Mouse (Mus musculus) heart, embryonic 11.5 days (tissue): Measurements from ENCODE around the gene Ruvbl1. TPM values are rescaled to one million over a fixed set of nuclear protein-coding genes. Genes with fewer than 3 reads are reported as not detected.

ENCODE experiments used
- ATAC-seq: fragments of 200-750 bp; cut with Nextera tagmentation; replicated peaks from 2 replicates; pipeline ENCODE4 v1.8.0; 2017; ENCODE audit warnings: moderate library complexity; ENCODE audit not compliant: insufficient number of reproducible peaks, low FRiP score, low TSS enrichment
- H3K27ac ChIP-seq: fragments of 300-500 bp; sonication (generic); 2 replicates; pipeline ENCODE4 v1.5.1; 2014; ENCODE audit warnings: mild to moderate bottlenecking, low read depth, low read length
- H3K27me3 ChIP-seq: fragments of 300-500 bp; sonication (generic); 2 replicates; pipeline ENCODE4 v1.6.1; 2014; ENCODE audit warnings: mild to moderate bottlenecking, low read length, mixed read lengths; ENCODE audit not compliant: control insufficient read depth, insufficient read depth
- H3K36me3 ChIP-seq: fragments of 300-500 bp; sonication (generic); 2 replicates; pipeline ENCODE4 v1.6.1; 2014; ENCODE audit warnings: mild to moderate bottlenecking, low read length, moderate library complexity, mixed read lengths; ENCODE audit not compliant: control insufficient read depth, insufficient read depth
- H3K4me1 ChIP-seq: fragments of 300-500 bp; sonication (generic); 2 replicates; pipeline ENCODE4 v1.6.1; 2014; ENCODE audit warnings: low read length; ENCODE audit not compliant: control insufficient read depth, insufficient read depth
- H3K4me2 ChIP-seq: fragments of 300-500 bp; sonication (generic); 2 replicates; pipeline ENCODE4 v1.6.1; 2014; ENCODE audit warnings: mild to moderate bottlenecking, moderate library complexity
- H3K4me3 ChIP-seq: fragments of 300-500 bp; sonication (generic); 2 replicates; pipeline ENCODE4 v1.5.1; 2014; ENCODE audit warnings: low read depth, low read length
- H3K9ac ChIP-seq: fragments of 300-500 bp; sonication (generic); 2 replicates; pipeline ENCODE4 v1.6.1; 2014; ENCODE audit warnings: mild to moderate bottlenecking, low read depth, low read length, moderate library complexity
- H3K9me3 ChIP-seq: fragments of 300-500 bp; sonication (generic); replicated peaks from 2 replicates; pipeline ENCODE4 v1.6.1; 2016; ENCODE audit warnings: low read length; ENCODE audit not compliant: control insufficient read depth
- WGBS: fragments of 180-500 bp; shearing (Covaris S2); extraction: QIAGEN DNeasy Blood & Tissue Kit; methylation state at CpG from one replicate; pipeline ENCODE4 v1.1.7; 2014; ENCODE audit not compliant: insufficient replicate concordance; 5-methylcytosine and 5-hydroxymethylcytosine counted together
- polyA plus RNA-seq: library from polyadenylated mRNA; unstranded; fragments of >200 nt; fragmentation: Nextera tagmentation; extraction: Ambion mirVana; gene quantifications from 2 replicates; pipeline ENCODE4 v1.2.1, GENCODE M21; 2014

Ruvbl1 gene
- polyA plus RNA-seq, 1 experiment from 2014 or later = 92.5 TPM

- H3K36me3 ChIP-seq = peaks cover 39% of the 10 kb centered on the region
- ATAC-seq = peak; percentile 37; the same call in 1 of the 2 replicates
- no peaks in the 10 kb centered on the region for H3K27me3 ChIP-seq
- WGBS = 40% methylated on average over 13 of the region's 13 CpGs
- no peak overlapping the region for H3K4me3 ChIP-seq
- H3K27ac ChIP-seq = peak overlapping the region; percentile 62
- H3K4me1 ChIP-seq = peaks cover 31% of the 10 kb centered on the region
- peak overlapping the region; percentile 47; the same call in 1 of the 2 replicates for H3K9ac ChIP-seq
- no peaks in the 10 kb centered on the region for H3K9me3 ChIP-seq
- peak overlapping the region; percentile 29; the same call in 1 of the 2 replicates for H3K4me2 ChIP-seq
Observed at GRCm38 (mm10) chr6:88502030-88502970, 37.1 kb downstream of the Ruvbl1 start.

- Histone ChIP-seq H3K4me1 (peaks cover 31% of the 10 kb centered on the region), H3K27me3 (no peaks in the 10 kb centered on the region), H3K4me3 (no peak overlapping the region), H3K4me2 (no peak overlapping the region), H3K9ac (no peak overlapping the region; the same call in 1 of the 2 replicates), H3K27ac (peak overlapping the region; percentile 62), H3K36me3 (peaks cover 39% of the 10 kb centered on the region), H3K9me3 (no peaks in the 10 kb centered on the region)
- 80% methylated on average over 4 of the region's 4 CpGs for WGBS
- no peak for ATAC-seq
Observed at GRCm38 (mm10) chr6:88503044-88503443, 37.8 kb downstream of the Ruvbl1 start.

- ATAC-seq = no peak
- Histone ChIP-seq H3K27ac (no peak overlapping the region), H3K27me3 (no peaks in the 10 kb centered on the region), H3K9ac (no peak overlapping the region), H3K4me1 (peaks cover 42% of the 10 kb centered on the region), H3K36me3 (peaks cover 51% of the 10 kb centered on the region), H3K4me3 (no peak overlapping the region), H3K4me2 (peak overlapping the region; percentile 25; the same call in 1 of the 2 replicates), H3K9me3 (no peaks in the 10 kb centered on the region)
- WGBS = 69% methylated on average over 8 of the region's 8 CpGs
Observed at GRCm38 (mm10) chr6:88513984-88514383, 48.8 kb downstream of the Ruvbl1 start.

- 43% methylated on average over 4 of the region's 4 CpGs for WGBS
- no peaks in the 10 kb centered on the region for H3K9me3 ChIP-seq
- H3K9ac ChIP-seq = 0 out of 2 replicates have a peak overlapping the region, but pooled peaks have one; percentile 2
- peaks cover 45% of the 10 kb centered on the region for H3K4me1 ChIP-seq
- no peak for ATAC-seq
- H3K27ac ChIP-seq = no peak overlapping the region
- H3K27me3 ChIP-seq = no peaks in the 10 kb centered on the region
- peak overlapping the region; percentile 25; the same call in 1 of the 2 replicates for H3K4me2 ChIP-seq
- no peak overlapping the region for H3K4me3 ChIP-seq
- peaks cover 47% of the 10 kb centered on the region for H3K36me3 ChIP-seq
Observed at GRCm38 (mm10) chr6:88514546-88514945, 49.3 kb downstream of the Ruvbl1 start.

- WGBS = 72% methylated on average over 8 of the region's 8 CpGs
- 0 out of 2 replicates have a peak overlapping the region, but pooled peaks have one; percentile 28 for H3K9ac ChIP-seq
- H3K27me3 ChIP-seq = no peaks in the 10 kb centered on the region
- peaks cover 47% of the 10 kb centered on the region for H3K4me1 ChIP-seq
- H3K36me3 ChIP-seq = peaks cover 33% of the 10 kb centered on the region
- peak overlapping the region; percentile 96 for H3K4me2 ChIP-seq
- ATAC-seq = no peak
- H3K9me3 ChIP-seq = no peaks in the 10 kb centered on the region
- peak overlapping the region; percentile 17 for H3K27ac ChIP-seq
- 0 out of 2 replicates have a peak overlapping the region, but pooled peaks have one; percentile 8 for H3K4me3 ChIP-seq
Observed at GRCm38 (mm10) chr6:88515971-88516370, 50.8 kb downstream of the Ruvbl1 start.

GRCm38 (mm10) chr6:88516667-88517066 lies 51.5 kb downstream of the Ruvbl1 start:
- Histone ChIP-seq H3K4me2 (peak overlapping the region; percentile 96), H3K9ac (peak overlapping the region; percentile 99), H3K27ac (peak overlapping the region; percentile 42; the same call in 1 of the 2 replicates)

GRCm38 (mm10) chr6:88517701-88518403 lies 52.6 kb downstream of the Ruvbl1 start:
- WGBS = 10% methylated on average over 18 of the region's 18 CpGs
- no peaks in the 10 kb centered on the region for H3K27me3 ChIP-seq

More at GRCm38 (mm10) chr6:88516667-88517066, 51.5 kb downstream of the Ruvbl1 start:
- Histone ChIP-seq H3K9me3 (no peaks in the 10 kb centered on the region), H3K36me3 (peaks cover 27% of the 10 kb centered on the region), H3K4me3 (peak overlapping the region; percentile 98), H3K27me3 (no peaks in the 10 kb centered on the region), H3K4me1 (peaks cover 47% of the 10 kb centered on the region)
- no peak for ATAC-seq
- 24% methylated on average over 5 of the region's 5 CpGs for WGBS

More at GRCm38 (mm10) chr6:88517701-88518403, 52.6 kb downstream of the Ruvbl1 start:
- Histone ChIP-seq H3K27ac (peak overlapping the region; percentile 93), H3K9me3 (no peaks in the 10 kb centered on the region), H3K4me1 (peaks cover 41% of the 10 kb centered on the region), H3K4me2 (peak overlapping the region; percentile 96), H3K4me3 (peak overlapping the region; percentile 98), H3K9ac (peak overlapping the region; percentile 99), H3K36me3 (peaks cover 18% of the 10 kb centered on the region)
- ATAC-seq = no peak
